In genomic region chr1:120883632-120884031, GRCm38 (mm10) we compare ENCODE assay signal across 14 mouse cellular contexts.
DNase-seq lines count a peak whose midpoint lies in the region; ATAC-seq lines count a peak whose summit lies in the region.
"Had no signal": no experiment of that assay in that cellular context is flagged by ENCODE, and none has a peak within 500 bp of the region (broad histone marks: within the 10 kb centered on the region; RNA-seq: fewer than 3 reads in every experiment).

No protein-coding gene starts in this region.

- H3K27me3 ChIP-seq in forebrain, embryonic 13.5 days, result no peaks in the 10 kb centered on the region
- no peaks in the 10 kb centered on the region for H3K27me3 ChIP-seq in midbrain, embryonic 14.5 days (ENCODE audit: control insufficient read depth, insufficient read depth, low read length)
- no peaks in the 10 kb centered on the region for H3K27me3 ChIP-seq in intestine, embryonic 15.5 days (replicated peaks)
- H3K27me3 ChIP-seq in liver, embryonic 11.5 days (replicated peaks; ENCODE audit: control insufficient read depth, insufficient read depth, low read length), result no peaks in the 10 kb centered on the region
- H3K27me3 ChIP-seq: embryonic facial prominence, embryonic 15.5 days; midbrain, embryonic 12.5 days had no signal

- H3K9me3 ChIP-seq in forebrain, embryonic 13.5 days (replicated peaks), result no peaks in the 10 kb centered on the region
- no peaks in the 10 kb centered on the region for H3K9me3 ChIP-seq in midbrain, embryonic 14.5 days (ENCODE audit: control insufficient read depth, low read length)
- H3K9me3 ChIP-seq in intestine, embryonic 15.5 days, result no peaks in the 10 kb centered on the region
- no peaks in the 10 kb centered on the region for H3K9me3 ChIP-seq in liver, embryonic 11.5 days (ENCODE audit: control insufficient read depth, low read length)
- H3K9me3 ChIP-seq: embryonic facial prominence, embryonic 15.5 days; midbrain, embryonic 12.5 days had no signal

- ATAC-seq in forebrain, embryonic 13.5 days, result peak; percentile 85
- peak; percentile 70 for ATAC-seq in midbrain, embryonic 14.5 days (ENCODE audit: low FRiP score, low TSS enrichment)
- ATAC-seq in intestine, embryonic 15.5 days, result no peak
- ATAC-seq in liver, embryonic 11.5 days (replicated peaks; ENCODE audit: low FRiP score), result no peak

- no peak overlapping the region for H3K4me3 ChIP-seq in forebrain, embryonic 13.5 days
- H3K4me3 ChIP-seq in midbrain, embryonic 14.5 days (replicated peaks; ENCODE audit: low read depth, low read length), result no peak overlapping the region
- H3K4me3 ChIP-seq in intestine, embryonic 15.5 days (replicated peaks), result no peak overlapping the region
- no peak overlapping the region for H3K4me3 ChIP-seq in liver, embryonic 11.5 days (ENCODE audit: low read depth, low read length)
- H3K4me3 ChIP-seq: embryonic facial prominence, embryonic 15.5 days; midbrain, embryonic 12.5 days had no signal

- peak; percentile 3 for DNase-seq in layer of hippocampus, adult 11-12 months (ENCODE audit: low spot score)
- DNase-seq in layer of hippocampus, adult 9-11 months, result no peak
- peak; percentile 16 for DNase-seq in brain, embryonic 18.5 days (ENCODE audit: low read depth, low spot score)
- peak; percentile 65 for DNase-seq in midbrain, embryonic 14.5 days
- DNase-seq in liver, embryonic 11.5 days (ENCODE audit: low spot score), result no peak
- DNase-seq: gastrocnemius, postnatal 36 days; heart, postnatal 4 days; kidney, postnatal 14 days; lung, adult 2 months; right cerebral cortex, adult 18-20 months had no signal

- 45% methylated on average over 9 of the region's 9 CpGs for WGBS in forebrain, embryonic 13.5 days
- WGBS in midbrain, embryonic 14.5 days, result 38% methylated on average over 9 of the region's 9 CpGs
- 83% methylated on average over 9 of the region's 9 CpGs for WGBS in intestine, embryonic 15.5 days
- 76% methylated on average over 9 of the region's 9 CpGs for WGBS in liver, embryonic 11.5 days

- H3K4me1 ChIP-seq in forebrain, embryonic 13.5 days, result peaks cover 18% of the 10 kb centered on the region
- H3K4me1 ChIP-seq in midbrain, embryonic 14.5 days (ENCODE audit: control insufficient read depth, insufficient read depth, low read length), result peaks cover 12% of the 10 kb centered on the region
- no peaks in the 10 kb centered on the region for H3K4me1 ChIP-seq in intestine, embryonic 15.5 days (replicated peaks)
- H3K4me1 ChIP-seq in liver, embryonic 11.5 days (replicated peaks; ENCODE audit: control insufficient read depth, insufficient read depth, low read length), result no peaks in the 10 kb centered on the region
- H3K4me1 ChIP-seq: embryonic facial prominence, embryonic 15.5 days had no signal

- no peak overlapping the region for H3K9ac ChIP-seq in forebrain, embryonic 13.5 days
- no peak overlapping the region for H3K9ac ChIP-seq in midbrain, embryonic 14.5 days (replicated peaks; ENCODE audit: low read length)
- no peak overlapping the region for H3K9ac ChIP-seq in intestine, embryonic 15.5 days
- H3K9ac ChIP-seq in liver, embryonic 11.5 days (ENCODE audit: low read depth, low read length), result no peak overlapping the region
- H3K9ac ChIP-seq: embryonic facial prominence, embryonic 15.5 days; midbrain, embryonic 12.5 days had no signal

- 0 out of 2 replicates have a peak overlapping the region, but pooled peaks have one; percentile 46 for H3K27ac ChIP-seq in forebrain, embryonic 13.5 days
- no peak overlapping the region for H3K27ac ChIP-seq in midbrain, embryonic 14.5 days (replicated peaks; ENCODE audit: low read depth, low read length)
- no peak overlapping the region for H3K27ac ChIP-seq in intestine, embryonic 15.5 days
- no peak overlapping the region for H3K27ac ChIP-seq in liver, embryonic 11.5 days (ENCODE audit: low read depth, low read length)
- H3K27ac ChIP-seq: embryonic facial prominence, embryonic 15.5 days; midbrain, embryonic 12.5 days had no signal

- no peaks in the 10 kb centered on the region for H3K36me3 ChIP-seq in forebrain, embryonic 13.5 days (ENCODE audit: poor library complexity, severe bottlenecking)
- H3K36me3 ChIP-seq in midbrain, embryonic 14.5 days (ENCODE audit: control insufficient read depth, insufficient read depth, low read length), result no peaks in the 10 kb centered on the region
- no peaks in the 10 kb centered on the region for H3K36me3 ChIP-seq in intestine, embryonic 15.5 days
- no peaks in the 10 kb centered on the region for H3K36me3 ChIP-seq in liver, embryonic 11.5 days (ENCODE audit: control insufficient read depth, insufficient read depth, low read length)
- H3K36me3 ChIP-seq: embryonic facial prominence, embryonic 15.5 days; midbrain, embryonic 12.5 days had no signal

- H3K4me2 ChIP-seq in forebrain, embryonic 13.5 days, result no peak overlapping the region
- H3K4me2 ChIP-seq in midbrain, embryonic 14.5 days (ENCODE audit: low read length), result no peak overlapping the region
- no peak overlapping the region for H3K4me2 ChIP-seq in intestine, embryonic 15.5 days (replicated peaks)
- no peak overlapping the region for H3K4me2 ChIP-seq in liver, embryonic 11.5 days
- H3K4me2 ChIP-seq: embryonic facial prominence, embryonic 15.5 days; midbrain, embryonic 12.5 days had no signal

Comparison
In these comparisons a context has a peak if more than half of its experiments do, and no peak if none do; other contexts are left out.
1. DNase-seq: peak in layer of hippocampus, adult 11-12 months (single experiment), brain, embryonic 18.5 days (single experiment) and midbrain, embryonic 14.5 days (single experiment); none in layer of hippocampus, adult 9-11 months (single experiment) and liver, embryonic 11.5 days (single experiment).
2. ATAC-seq: peak in forebrain, embryonic 13.5 days (single experiment) and midbrain, embryonic 14.5 days (single experiment); none in intestine, embryonic 15.5 days (single experiment) and liver, embryonic 11.5 days (single experiment).